Mouse (Mus musculus) heart, adult 2 months (tissue): ENCODE results near the gene Eif3c.

Experiments
- CTCF ChIP-seq: fragments of 200-600 bp; IDR thresholded peaks from 2 replicates; pipeline ENCODE4 v1.8.1; 2022; ENCODE audit warnings: antibody characterized with exemption, mild to moderate bottlenecking, moderate library complexity
- POLR2A ChIP-seq: fragments of 200-500 bp; IDR thresholded peaks from 2 replicates; pipeline ENCODE4 v1.6.1; 2011; ENCODE audit warnings: mild to moderate bottlenecking, low read depth, low read length, control low read depth; ENCODE audit not compliant: insufficient read depth

DNA sequence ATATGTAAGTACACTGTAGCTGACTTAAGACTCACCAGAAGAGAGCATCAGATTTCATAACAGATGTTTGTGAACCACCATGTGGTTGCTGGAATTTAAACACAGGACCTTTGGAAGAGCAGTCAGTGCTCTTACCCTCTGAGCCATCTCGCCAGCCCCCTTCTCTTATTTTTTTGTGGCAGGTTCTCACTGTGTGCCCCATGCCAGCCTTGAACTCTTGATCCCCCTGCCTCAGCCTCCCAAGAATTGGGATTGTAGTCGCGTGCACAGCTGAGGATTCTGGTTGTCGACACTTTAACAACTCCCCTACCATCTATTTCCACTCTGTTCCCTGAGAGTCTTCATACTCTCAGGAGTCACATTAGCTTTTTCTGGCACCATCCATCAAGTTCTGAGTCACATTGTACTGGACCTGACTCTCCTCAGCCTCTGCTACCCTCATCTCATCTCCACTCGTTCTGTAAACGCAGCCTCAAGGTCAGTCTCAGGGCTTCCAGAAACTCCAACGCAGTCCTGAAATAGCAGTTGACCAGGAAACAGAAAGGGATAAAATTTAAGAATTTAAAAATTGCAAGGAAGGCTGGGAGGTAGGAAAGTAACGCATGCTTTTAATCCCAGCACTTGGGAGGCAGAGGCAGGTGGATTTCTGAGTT is 59.0 kb downstream of the Eif3c start:
- TF ChIP-seq POLR2A (no peak), CTCF (no peak)
